Mouse (Mus musculus) neural tube, embryonic 12.5 days (tissue): ENCODE data around the gene Otx2. TPM values are rescaled to one million over a fixed set of nuclear protein-coding genes. Genes with fewer than 3 reads are reported as not detected.

ENCODE experiments used
- polyA plus RNA-seq: library from polyadenylated mRNA; unstranded; fragments of >200 nt; fragmentation: Nextera tagmentation; extraction: Ambion mirVana; gene quantifications from 2 replicates; pipeline ENCODE4 v1.2.1, GENCODE M21; 2016

Gene Otx2
- polyA plus RNA-seq, 1 experiment from 2014 or later = not detected

Other genes with a start within 250 kb of the Otx2 start
- gene Tmem260, start 227.7 kb downstream of the Otx2 start, polyA plus RNA-seq = 22.4 and 25.5 TPM in 2 replicates